Mouse (Mus musculus): ENCODE data around the gene Parn. TPM values are rescaled to one million over a fixed set of nuclear protein-coding genes. Genes with fewer than 3 reads are reported as not detected.
A peak's percentile ranks its signal among the peaks of the same experiment; 100 is the strongest.

Parn gene
- total RNA-seq, 4 experiments from 2014 or later: 24.0 to 30.4 (median 30.0) TPM

DNA sequence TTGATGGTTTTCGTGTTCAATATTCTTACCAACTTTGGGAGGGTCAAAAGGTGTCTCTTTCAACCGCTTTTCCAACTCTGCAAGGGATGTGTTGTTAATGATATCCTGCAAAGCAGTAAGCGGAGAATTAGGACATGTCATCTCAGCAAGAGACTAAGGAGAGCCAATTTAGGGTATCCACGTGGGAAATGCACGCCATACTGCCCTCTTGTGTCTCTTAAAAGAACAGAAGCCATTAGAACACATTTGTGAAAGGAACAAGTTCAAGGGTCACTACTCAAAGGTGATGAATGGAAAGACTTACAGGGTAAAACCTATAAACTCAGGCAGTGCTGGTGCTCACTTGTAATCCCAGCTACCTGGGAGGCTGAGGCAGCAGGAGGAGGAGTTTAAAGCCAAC, 39.6 kb downstream of the Parn start:
- no peak for DNase-seq (ENCODE audit: low spot score in 2 of 2)

DNA sequence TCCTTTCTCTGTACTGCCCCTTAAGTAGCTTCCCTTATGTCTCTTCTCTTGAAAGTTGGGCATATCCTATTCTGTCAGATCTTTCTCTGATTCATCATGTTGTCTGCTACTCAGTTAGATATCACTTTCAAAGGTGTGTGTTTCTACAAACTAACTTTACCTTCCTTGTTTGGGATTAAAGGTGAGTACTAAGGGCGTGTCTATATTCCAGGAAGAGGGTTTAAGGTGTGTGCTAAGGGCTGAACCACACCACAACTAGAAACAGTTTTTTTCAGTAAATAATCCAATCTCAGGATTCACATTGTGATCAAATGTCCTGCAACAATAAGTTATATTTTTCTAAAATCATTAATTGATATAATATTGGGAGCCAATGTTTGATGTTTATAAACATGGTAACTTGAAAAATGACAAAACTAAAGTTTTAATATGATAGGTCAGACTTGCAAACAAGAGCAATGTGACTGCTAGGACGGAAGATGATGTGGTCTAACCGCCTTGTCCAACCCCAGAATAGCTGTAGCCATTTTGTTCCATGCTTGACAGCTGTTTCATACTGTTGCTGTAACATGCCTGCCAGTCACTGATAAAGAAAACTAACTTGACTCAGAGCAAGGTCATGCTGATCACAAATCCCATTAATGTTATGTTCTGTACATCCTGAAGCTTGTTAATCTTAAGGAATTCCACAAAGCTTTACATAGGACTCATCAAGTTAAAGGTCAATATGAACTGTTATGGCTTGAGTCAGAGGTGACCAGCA, 46.0 kb downstream of the Parn start:
- DNase-seq (ENCODE audit: low spot score in 2 of 2): no peak

DNA sequence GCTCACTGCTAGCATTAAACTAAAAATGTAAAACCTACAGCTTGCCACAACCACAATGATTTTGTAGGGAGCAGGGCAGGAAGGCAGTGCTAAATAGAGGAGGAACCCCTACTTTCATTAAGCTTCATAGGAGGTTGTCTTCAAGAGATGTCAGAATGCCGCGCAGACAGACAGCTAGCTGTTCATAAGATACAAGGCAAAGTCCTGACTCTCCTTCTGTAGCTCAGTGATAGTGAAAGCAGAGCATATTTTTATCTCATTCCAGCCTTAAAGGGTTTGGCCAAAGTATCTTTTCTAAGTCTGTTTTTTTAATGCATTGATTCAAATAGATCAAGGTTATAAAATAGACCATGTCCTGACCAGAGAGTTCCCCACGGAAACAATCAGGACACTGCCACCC, 47.8 kb downstream of the Parn start:
- no peak for DNase-seq (ENCODE audit: low spot score in 2 of 2)

- DNase-seq (ENCODE audit: low spot score in 2 of 2): no peak
These were observed 52.7 kb downstream of the Parn start for GRCm38 (mm10) chr16:13615276-13615675.

DNA sequence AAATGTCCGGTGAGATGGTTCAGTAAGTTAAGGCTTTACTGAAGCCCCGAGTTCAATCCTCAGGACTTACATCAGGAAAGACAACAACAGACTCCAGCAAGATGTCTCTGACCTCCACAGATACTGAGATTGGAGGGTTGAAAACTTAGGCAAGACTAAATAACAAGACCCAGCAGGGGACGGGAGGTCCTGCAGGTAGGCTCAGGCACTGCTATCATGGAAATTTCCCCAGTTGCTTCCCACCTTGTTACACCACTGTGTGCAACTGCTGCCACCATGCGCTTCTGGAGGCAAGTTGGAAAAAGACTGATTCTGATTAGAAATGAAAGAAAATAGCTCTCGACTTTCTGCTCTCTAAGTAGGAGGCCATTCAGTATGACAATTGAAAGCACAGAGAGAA, 55.4 kb downstream of the Parn start:
- DNase-seq (ENCODE audit: low spot score in 2 of 2): no peak

GRCm38 (mm10) chr16:13612058-13612457, 55.9 kb downstream of the Parn start:
- peak in 1 of 2 experiments; percentile 6 for DNase-seq (ENCODE audit: low spot score in 2 of 2)

DNA sequence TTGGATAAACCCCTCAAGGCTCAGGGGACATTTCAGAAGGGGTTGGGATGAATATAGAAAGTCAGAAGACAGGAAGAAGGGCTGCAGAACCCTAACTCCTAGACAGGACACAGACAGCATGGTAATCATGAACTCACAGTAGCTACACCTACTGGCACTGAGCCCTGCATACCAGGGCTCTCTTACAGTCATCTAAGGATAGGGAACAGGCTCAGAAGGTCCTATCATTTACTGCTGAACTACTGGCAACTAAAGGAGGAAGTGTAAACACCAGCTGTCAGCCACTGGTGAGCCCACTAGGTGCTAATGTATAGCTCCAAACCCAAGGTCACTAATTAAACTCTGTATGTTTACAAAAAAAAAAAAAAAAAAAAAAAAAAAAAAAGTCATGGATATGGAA, 56.6 kb downstream of the Parn start:
- DNase-seq (ENCODE audit: low spot score in 2 of 2): no peak

- no peak for DNase-seq (ENCODE audit: low spot score in 2 of 2)
These were observed 57.0 kb downstream of the Parn start for GRCm38 (mm10) chr16:13610951-13611381.

DNA sequence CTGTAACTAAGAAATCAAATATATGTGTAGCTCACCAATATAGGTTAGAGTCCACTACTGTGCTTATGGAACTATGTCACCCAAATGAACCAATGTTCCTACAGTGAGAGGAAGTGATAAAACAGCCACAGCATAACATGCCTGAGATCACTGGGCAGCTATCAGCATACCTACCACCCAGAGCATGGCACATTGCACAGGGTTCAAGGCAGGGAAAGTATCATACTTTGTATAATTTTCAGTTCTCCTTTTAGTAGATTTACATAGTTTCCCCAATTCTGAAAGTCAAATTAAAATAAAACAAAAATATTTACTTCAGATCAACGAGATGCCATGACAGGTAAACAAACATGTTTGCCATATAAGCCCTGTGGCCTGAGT, 59.3 kb downstream of the Parn start:
- no peak for DNase-seq (ENCODE audit: low spot score in 2 of 2)

DNA sequence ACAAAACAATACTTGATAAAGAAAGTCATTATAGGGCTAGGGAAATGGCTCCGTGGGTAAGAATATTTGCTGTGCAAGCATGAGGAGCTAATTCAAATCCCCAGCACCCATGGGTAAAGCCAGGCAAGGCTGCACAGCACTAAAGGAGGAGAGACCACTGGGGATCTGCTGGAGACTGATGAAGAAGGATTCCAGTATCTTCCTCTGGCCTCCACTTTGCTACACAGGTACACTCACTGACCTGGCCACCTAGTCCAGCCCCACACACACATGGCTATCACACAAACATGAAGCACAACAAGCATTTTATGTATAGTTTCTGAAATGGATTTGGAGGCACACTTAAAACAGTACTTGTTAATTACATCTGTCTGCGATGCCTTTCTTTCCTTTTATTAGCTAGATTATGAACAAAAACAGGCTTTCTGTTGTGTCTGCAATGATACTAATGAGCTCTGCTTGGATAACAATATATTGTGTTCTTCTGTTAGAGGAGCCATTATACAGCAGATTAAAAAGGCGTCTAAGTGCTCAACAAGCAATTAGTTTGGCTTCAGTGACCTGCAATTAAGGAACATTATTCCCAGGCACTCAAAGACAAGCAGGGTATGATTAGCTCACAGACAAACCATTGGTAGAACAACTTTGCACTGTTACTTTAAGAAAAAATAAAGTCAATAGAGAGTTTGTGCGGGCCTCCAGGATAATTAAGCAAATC, 59.8 kb downstream of the Parn start:
- no peak for DNase-seq (ENCODE audit: low spot score in 2 of 2)

GRCm38 (mm10) chr16:13602779-13603178, 65.2 kb downstream of the Parn start:
- DNase-seq (ENCODE audit: low spot score in 2 of 2): no peak

GRCm38 (mm10) chr16:13589049-13589408, 78.9 kb downstream of the Parn start:
- no peak for DNase-seq (ENCODE audit: low spot score in 2 of 2)

DNA sequence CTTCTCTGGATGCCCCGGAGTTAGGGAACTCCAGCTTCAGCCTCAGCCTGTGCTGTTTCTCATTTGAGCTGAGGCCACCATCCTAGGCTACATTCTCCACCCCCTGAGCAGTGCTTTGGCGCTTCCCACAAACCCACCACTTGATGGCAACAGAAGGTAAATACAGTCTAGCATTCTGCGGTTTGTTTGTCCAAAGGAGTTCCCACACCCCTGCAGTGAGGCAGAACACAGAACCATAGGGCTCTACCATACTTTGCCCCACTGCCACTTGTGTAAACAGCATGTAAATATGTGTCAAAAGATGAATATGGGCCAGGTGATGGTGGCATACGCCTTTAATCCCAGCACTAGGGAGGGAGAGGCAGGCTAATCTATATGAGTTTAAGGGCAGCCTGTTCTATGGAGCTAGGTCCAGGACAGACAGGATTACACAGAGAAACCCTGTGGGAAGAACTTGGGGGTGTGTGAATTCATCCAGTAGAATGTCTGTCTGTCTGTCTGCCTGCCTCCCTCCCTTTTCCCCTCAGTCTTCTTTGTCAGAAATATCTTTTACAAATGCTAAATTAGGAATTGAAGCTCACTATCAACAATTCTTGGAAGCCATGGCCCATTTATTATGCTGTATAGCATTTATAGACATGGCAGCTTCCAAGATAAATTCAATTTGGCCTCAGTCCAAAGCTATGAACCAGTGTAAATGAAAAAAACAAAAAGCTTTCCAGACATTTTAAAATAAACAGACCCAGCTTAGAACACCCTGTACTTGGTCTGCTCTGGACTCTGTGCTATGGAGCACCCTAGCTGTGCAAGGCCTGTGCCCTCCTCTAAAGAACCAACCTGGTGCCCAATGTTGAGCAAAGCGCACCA, 79.6 kb downstream of the Parn start:
- no peak for DNase-seq (ENCODE audit: low spot score in 2 of 2)

DNA sequence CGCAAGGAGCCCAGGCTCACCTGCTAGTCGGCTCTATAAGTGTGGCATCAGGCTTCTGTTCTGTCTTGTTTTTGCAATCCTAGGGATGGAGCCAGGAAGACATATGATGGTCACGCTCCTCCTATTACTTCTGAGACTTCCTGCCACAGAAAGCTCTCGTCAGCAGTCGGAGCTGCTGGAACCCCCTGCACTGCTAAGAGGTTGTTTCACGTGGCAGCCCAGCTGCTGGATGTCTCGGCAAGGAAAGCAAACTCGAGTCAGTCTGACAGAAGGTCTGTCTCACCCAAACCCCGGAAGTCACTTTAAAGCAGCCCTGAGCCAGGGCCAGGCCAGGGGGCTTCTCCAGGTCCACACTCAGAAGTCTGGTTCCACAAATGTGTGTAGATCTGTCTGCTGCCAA, 82.7 kb downstream of the Parn start:
- DNase-seq (ENCODE audit: low spot score in 2 of 2): no peak

DNA sequence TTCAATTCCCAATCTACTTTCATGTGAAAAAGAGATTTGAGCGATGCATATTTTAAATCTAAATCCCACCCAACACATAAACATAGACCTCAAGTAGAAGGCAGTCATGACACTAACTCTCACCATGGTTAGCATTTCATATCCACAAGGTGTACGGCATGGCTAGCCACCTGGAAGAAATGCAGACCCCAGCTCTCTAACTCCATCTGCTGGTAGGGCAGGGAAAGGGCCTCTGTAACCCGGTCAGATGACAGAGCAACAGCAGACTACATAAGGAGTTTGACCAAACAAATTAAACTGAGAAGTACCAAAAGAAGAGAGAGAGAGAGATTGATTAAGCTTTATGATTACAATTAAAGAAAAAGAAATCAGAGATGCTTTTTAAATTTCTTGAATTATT, 87.2 kb downstream of the Parn start:
- DNase-seq (ENCODE audit: low spot score in 2 of 2): no peak

DNA sequence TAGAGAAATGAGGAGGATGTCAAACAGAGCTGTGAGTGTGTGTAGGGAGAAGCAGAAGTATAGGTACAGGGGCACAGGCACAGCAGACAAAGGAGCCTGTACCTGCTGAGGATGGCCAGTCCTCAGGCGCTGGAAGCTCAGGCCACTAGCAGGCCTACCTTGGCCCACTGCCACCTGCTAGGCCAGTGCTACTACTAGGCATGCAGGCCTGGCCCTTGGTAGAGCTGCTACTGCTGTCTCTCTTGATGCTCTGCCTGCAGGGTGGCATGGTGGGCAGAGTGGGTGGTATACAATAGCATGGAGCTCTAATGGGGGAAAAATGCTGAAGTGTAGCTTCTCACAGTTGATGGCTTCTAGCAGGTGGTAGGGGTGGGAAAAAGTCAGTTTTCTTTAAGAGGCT, 88.0 kb downstream of the Parn start:
- no peak for DNase-seq (ENCODE audit: low spot score in 2 of 2)

DNA sequence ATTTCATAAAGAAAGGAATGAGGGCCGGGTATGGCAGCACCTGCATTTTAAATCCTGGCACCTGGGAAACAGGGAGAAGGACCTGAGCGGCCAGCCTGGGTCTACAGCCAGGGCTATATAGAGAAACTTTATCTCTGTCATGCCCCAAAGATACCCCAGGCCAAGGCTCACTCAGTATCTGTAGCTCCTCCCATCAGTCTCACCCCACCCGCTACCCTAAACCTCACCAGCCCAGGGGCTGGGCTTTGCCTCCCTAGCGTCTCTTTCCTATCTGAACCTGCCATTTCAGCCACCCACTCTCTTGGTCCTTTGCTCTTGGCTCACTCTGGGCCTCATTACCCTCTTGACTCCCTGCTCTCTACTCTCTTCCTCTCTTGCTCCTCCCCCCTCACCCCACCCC, 92.7 kb downstream of the Parn start:
- no peak for DNase-seq (ENCODE audit: low spot score in 2 of 2)

DNA sequence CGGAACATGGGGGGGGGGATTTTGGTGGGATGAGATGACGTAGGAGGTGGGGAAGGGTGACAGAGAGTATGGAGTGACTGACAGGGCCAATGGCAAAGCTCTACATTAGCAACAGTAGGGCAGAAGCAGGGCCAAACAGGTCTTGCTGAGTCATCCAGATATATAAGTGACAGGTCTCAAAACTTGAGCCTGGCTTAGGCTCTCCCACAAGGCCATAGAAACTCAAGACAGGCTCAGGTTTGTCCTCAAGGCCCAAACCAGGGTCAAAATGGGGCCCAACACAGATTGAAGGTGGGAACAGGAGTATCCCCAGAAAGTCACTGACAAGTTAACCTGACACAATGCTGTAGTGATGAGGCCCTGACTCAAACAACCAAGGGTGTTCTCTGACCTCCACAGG, 99.7 kb downstream of the Parn start:
- DNase-seq (ENCODE audit: low spot score in 2 of 2): no peak

GRCm38 (mm10) chr16:13567614-13568013, 100.4 kb downstream of the Parn start:
- no peak for DNase-seq (ENCODE audit: low spot score in 2 of 2)

GRCm38 (mm10) chr16:13566351-13566750, 101.6 kb downstream of the Parn start:
- DNase-seq (ENCODE audit: low spot score in 2 of 2): no peak

GRCm38 (mm10) chr16:13565291-13565690, 102.7 kb downstream of the Parn start:
- DNase-seq (ENCODE audit: low spot score in 2 of 2): no peak

DNA sequence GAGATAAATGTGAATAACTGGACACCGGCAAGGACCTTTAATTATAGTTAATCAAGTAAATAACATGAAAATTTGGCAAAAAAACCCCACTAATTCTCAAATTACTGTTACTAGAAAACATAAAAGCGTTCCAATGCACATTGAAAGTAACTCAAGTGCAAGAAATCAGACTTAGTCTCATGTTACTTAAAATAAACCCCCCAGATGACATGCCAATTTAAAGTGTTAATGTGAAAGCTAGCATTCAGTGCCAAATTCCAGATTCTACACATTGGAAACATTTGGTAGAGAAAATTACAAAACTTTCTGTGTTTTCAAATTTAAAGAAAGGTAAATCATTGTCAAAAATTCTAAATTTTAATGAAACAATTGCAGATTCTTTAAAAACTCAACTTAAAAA, 110.2 kb downstream of the Parn start:
- no peak for DNase-seq (ENCODE audit: low spot score in 2 of 2)

All from layer of hippocampus, adult 8-10 months (tissue).